Mouse (Mus musculus) kidney, postnatal 25 days (tissue): ENCODE data around the gene Nup88.

Source experiments
- DNase-seq, 2 experiments: peaks; one replicate each; pipeline ENCODE4 v3.0.0; 2021; ENCODE audit warnings: mixed read lengths in 2 of 2

The Nup88 gene

DNA sequence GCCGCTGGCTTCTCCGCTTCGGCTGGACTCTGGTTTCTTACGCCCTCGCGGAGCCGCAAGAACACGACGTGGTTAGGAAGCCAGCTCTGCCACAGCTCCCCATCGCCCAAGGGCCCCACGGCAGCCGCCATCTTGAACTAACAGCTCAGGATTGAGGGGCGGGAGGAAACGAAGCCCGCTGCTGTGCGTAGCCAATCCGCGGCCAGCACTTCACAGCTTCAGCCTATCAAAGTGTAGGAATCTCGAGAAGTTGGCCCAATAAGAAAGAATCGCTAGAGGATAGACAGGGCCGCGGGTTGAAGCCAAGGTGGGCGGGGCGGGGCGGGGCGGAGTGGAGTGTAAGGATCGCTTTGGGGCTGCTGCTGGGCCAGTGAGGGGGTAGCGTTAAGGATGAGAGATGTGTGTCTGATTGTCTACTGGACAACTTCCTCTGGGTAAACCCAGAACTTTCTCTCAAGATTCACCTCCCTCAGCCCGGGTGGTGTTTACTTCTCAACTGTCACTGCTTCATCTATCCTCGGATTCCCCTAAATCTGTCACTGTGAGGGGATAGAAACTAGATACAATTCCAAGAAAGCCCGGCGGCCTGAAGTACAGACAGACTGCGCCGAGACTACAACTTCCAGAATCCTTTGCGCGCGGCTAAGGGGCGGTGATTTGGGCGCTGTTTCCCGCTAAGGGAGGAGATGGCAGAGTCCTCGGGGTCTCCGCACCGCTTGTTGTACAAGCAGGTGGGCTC is at the start of gene Nup88, which contains the start of gene Rpain:
Gene Nup88, minus strand, starts transcription at position 153 of the 739 bp plus-strand sequence.
Gene Rpain, plus strand, starts transcription at position 393 of the 739 bp plus-strand sequence.
- DNase-seq, result peak; percentile 94 to 97

DNA sequence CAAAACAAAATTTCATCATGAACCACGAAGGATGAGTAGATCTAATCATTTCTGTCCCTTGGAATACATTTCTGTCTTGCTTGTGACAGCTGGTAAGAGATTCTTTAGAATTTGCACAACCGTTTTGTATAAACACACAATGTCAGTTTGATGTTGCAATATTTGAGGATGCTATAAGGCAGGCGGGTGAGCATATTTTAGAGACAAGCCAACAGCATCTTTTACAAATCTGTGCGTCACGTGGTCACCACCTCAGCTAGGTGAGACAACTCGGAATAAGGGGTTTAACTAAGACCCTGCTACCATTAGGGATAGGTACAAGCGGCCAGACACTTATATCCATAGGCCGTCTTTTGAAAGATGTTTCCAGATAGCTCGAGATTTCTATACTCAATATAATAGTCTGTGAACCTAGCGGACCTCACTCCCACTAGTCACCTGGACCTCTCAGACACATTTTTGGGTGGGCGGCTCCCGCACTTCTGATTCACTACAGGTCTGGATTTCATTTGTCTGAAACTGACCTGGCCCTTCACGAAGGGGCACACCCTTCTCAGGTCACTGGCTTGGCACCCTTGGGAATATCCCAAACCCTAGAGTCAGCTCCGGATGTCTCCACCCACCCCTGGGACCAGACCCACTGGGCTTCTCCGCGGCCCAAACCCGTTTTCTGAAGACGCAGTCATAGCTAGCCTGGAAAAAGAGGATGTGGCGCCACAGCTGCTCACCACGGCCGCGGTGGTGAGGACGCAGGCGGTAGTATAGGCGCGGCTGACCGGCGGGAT is 48.8 kb upstream of the Nup88 start:
- DNase-seq, result no peak

DNA sequence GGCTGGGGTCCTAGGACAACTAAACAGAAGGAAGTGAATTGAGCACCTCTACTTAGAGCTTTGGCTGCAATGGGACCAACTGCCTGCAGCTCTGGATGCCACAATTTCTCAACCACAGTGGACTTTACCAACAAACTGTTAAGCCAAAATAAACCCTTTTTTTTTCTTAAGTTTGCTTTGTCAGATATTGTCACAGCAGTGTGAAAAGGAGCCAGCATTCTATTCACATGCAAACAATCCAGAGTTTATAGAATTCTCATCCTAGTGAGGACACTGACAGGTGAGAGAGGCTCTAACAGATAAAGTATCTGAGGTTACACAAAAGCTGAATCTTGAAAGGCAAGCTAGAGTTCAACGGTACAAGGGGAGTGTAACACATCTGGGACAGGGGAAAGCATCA is 47.3 kb upstream of the Nup88 start:
- DNase-seq, result no peak

DNA sequence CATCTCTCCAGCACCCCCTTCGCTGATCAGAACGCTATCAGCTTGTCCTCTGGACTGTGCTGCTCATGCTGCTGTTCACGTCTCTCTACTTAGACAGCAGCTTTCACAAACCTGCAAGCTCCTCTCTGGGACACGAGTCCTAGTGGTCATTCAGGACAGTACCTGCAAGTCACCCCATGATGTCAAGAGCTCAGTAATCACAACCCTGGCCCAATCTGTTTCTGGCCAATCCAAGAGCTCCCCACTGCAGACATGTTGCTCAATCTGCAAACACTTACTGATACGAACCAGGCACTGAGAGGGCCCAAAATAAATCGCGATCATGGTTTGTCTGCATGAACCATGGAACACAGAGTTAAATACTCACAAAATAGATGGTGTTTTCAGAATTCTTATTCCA is 43.0 kb upstream of the Nup88 start:
- DNase-seq, result no peak

DNA sequence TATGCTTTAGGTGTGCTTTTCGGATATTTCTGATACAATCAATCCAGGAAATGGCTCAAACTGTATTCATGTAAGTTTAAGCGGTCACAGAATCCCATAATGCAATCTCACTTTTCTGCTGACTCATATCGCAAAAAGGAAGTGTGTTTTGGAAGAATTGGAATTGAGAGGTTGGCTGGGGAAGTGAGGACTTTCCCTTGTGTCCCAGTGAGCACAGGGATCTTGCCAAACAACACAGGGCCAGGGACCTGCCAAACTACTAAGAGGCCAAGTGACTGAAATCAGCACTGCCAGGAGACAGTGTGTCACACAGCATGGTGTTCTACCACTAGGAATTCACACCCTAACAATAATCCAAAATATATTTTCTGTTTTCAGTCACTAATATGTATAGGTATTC is 38.5 kb upstream of the Nup88 start:
- DNase-seq, result no peak

DNA sequence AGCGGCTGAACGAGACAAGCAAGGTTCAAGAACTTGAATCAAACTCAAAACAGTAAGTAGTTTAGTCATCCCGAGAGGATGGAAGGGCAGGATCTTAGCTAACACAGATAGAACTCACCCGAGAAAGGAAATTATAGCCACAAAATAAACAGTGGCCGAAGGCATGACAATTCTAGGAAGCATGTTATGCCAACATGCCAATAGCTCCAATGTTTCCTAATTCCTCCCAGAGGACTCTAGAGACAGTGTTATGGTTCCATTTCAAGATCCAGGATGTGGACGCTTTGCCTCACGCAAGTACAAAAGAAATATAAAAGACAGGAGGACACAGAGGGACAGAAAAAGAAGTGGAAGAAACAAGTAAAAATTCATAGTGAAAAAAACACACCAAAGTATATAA is 38.1 kb upstream of the Nup88 start:
- DNase-seq, result no peak

DNA sequence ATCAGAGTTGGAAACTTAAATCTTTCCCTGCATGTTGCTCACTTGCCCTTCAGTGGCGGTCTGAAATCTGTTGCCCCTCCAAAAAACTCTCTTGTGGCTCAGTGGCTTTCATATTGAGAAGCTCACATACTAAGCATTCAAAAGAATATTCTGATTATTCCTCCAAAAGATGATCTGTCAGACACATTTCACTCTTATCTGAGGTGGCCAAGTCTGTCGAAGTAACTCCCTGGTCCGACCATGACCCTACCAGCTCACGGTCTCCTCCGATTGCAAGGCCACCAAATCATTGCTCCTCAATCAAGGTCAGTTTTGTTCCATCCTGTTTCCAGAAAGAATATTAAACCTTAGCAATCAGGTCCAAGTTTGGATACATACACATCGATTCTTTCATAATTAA is 37.3 kb upstream of the Nup88 start:
- no peak for DNase-seq

DNA sequence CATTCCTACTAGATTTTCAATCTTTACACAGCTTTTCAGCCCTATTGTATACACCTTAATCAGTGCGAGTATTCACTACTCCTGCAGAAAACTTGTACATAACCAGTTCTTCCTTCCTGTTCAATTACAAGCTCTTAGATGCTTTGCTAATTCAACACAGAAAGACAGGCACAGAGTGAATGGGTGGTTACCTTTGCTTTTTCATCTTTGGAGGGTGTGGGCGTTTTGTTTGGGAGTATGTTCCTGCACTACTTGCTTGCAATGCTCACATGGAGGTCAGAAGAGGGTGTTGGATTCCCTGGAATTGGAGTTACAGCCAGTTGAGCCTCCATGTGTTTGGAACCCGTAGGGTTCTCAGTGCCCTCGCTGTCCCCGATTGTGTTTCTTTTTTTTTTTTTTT is 35.3 kb upstream of the Nup88 start:
- DNase-seq, result no peak

DNA sequence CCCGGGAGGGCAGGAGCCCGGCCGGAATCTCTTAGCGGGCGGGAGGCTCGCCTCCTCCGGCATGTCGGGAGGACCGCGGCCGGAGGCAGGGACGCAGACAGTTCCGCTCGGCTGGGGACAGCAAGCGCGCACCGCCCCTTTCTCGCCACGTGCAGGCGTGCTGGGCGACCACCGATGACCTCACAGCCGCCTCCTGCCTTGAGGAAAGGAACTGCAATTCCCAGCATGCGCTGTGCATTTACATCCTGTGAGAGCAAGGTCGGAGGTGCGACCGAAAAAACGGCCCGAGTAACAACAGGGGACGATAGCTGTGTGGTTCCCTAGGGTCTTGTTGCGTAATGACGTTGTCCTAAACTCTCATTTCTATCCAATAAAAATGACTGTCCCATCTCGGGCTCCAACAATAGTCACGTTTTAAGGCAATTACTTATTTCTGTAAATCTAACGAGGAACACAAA is 34.6 kb upstream of the Nup88 start, which contains the start of gene Dhx33:
Gene Dhx33, minus strand, starts transcription at position 122 of the 458 bp plus-strand sequence.
- DNase-seq, result peak; percentile 96 to 99

DNA sequence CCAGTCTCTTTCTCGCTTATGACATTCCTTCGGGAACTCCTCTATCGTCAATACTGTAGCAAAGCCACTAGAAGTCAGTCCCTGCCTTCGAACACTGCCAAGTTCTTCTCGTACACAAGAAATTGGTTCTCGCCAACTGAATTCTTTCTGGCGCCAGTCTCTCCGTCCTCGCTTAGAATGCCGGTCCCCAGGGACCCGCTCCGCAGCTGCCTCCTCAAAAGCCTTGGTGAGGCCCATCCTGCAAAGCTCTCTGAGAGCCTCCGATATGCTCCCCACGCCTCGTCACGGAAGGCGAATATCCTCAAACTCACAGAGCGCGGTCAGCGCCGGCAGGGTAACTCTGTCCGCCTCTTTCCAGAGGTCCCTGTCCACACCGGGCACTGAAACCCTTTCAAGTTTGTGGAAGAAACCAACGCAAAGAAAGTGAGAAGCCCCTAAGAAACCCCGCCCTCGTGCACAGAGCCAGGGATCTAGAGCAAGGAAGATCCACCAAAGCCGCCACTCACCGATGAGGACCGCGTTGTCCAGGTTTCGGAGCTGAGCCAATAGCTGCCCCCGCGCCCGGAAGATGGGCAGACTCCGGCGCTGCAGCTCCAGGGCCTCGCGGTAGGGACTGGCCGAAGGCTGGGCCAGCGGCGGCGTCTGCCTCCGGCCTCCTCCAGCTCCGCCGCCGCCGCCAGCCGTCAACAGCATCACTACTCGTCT is 34.0 kb upstream of the Nup88 start:
- peak in 1 of 2 experiments; percentile 63 for DNase-seq

DNA sequence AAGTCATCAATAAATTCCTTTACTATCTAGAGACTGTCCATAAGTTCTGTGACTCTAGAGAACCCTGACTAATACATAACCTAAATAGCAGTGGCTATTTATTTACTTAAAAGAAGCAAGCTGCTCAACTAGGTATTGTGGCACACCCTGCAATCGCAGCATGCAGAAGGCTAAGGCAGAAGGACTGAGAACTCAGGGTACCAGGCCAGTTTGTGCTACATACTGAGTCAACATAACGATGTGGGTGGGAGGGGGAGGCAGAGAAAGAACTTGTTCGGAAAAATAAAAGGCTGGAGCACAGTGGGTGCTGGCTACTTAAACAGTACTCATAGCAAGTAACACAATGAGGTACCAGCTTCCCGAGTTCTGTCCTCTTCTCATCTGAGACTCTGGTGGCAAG is 31.4 kb upstream of the Nup88 start:
- DNase-seq, result no peak

DNA sequence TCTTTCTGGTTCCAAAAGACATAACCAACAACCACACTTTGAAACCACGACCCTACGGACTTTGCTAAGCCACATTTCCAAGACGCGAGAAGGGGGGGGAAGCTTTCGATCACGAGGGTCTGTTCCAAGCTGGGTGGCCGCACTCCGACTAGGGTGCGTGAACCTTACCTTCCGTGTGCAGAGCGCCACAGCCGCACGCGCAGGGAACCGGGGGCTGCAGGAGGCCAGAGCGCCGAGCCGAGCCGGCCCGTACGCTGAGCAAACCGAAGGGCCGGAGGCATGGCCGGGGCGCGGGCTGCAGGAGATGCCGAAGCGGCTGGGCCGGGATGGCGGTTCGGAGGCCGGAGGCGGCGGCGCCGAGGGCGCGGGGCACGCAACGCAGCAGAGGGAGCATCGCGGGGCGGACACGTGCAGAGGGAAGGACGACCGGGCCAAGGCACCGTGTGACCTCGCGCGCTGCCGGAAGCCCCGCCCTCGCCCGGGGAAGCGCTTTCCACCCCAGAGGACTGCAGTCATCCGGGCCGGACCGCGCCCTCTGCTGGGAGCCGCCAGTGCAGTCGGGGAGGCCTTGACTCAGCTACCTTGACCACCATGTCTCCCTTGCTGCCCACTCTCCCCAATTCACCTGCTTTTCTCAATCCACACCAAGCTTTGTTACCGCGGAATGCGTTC is 12.9 kb upstream of the Nup88 start, which contains the start of gene C1qbp:
Gene C1qbp, minus strand, starts transcription at position 470 of the 672 bp plus-strand sequence.
- DNase-seq, result peak; percentile 96

DNA sequence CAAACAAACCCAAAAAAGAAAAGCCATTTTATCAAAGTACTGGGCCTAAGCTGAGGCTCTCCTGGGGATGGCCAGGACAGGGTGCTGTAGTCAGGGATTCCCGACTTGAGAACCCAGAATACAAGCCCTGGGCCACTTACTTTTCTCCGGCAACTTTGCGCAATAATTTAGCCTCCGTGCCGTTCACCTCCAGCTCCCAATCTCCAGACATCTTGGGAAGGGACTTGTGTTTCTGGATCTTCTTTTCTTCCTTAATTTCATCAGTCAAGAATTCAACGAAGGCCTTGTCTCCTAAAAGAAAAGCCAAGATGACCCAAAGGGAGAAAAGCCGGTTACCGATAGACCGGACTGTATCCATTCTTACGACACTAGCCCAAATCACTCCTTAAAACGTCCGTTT is 12.3 kb upstream of the Nup88 start:
- DNase-seq, result no peak

DNA sequence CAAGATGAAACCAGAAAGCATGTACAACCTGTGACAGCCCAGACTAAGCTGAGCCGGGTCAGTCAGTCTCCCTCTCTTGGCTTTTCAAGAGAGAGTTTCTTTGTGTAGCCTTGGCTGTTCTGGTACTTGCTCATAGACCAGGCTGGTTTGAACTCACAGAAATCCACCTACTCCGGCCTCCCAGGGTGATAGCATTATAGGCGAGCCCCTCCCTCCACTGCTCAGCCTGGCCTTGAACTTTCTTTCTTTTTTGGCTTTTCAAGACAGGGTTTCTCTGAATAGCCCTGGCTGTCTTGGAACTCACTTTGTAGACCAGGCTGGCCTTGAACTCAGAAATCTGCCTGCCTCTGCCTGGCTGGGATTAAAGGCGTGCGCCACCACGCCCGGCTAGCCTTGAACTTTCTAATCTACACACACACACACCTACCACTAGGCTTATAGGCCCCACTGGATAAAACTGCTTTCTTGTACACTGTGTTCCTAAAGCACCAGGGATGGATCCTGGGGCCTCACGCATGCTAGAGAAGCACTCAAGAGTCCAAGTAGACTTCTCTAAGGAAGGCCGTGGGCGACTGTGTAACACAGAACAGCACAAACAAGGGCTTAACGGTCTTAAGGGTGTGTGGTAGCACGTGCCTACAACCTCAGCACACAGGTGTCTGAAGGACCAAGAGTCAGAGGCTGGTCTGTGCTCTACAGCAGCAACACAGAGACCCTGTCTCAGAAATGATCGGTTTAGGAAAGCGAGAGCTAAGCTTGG is 11.2 kb upstream of the Nup88 start:
- no peak for DNase-seq

DNA sequence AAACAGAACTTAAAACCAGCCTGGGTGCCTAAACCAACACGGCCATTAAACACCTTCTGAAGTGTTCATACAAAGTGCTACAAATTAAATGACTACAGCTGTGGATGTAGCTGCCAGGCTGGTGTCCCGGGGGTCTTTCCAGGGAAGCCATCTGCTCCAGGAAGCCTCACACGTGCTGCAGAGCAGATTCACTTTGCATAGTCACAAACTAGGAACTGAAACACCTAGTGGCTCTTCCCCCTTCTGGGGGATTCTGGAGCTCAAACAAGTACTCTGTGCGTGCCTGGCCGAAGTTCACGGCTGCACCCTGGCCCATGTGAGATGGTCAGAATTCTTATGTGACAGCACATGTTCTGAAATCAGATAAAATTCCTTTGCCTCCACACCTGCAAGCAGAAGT is 10.5 kb upstream of the Nup88 start:
- DNase-seq, result no peak

DNA sequence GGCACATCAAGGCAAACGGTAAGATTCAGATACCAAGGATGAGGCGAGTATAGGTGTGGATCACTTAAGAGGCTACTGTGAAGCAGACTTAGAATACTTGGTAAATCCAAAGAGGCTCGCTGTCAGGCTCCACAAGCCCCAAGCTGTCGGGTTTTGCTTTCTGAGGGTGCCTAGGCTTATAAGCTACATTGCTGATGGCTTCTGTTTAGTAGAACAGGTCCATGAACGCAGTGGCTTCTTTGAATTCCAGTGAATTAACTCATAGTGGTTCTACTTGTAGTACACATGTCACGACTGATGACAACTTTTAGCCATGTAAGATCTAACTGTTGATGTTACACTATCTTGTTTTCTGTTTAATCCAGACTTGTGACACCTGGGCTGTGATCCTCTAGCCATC is 7.5 kb upstream of the Nup88 start:
- DNase-seq, result no peak

DNA sequence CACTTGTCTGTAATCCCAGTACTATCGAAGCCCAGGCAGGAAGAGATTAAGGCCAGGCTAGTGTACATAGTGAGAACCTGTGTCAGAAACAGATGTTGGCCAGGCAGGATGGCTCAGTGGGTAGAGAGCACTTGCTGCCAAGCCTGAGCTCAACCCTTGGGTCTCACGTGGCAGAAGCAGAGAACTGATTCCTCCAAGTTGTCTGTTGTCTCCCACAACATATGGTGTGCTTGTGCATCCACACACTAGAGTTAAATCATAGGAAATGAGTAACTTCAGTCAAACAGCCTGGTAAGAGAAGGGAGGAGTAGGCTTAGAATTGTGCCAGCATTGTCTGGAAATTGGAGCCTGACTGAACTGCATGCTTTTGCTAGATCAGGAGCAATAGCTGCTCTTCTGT is 5.4 kb upstream of the Nup88 start:
- DNase-seq, result no peak

DNA sequence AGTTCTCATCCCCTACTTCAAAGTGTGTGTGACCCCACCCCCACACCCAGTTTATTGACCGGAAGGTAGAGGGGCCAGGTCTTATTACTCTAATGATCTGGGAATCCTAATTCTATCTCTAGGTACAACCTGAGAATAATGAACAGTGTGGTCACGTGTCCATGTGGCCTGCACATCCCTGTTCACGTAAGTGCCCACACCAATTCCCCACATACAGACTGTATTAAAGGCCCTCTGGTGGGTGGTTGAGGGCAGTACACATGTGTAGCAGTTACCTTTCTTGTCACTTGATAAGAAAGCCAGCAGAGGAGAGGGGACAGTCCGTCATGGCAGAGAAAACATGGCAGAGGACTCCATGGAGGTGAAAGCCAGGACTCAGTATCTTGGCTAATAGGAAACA is 4.2 kb upstream of the Nup88 start:
- DNase-seq, result no peak

DNA sequence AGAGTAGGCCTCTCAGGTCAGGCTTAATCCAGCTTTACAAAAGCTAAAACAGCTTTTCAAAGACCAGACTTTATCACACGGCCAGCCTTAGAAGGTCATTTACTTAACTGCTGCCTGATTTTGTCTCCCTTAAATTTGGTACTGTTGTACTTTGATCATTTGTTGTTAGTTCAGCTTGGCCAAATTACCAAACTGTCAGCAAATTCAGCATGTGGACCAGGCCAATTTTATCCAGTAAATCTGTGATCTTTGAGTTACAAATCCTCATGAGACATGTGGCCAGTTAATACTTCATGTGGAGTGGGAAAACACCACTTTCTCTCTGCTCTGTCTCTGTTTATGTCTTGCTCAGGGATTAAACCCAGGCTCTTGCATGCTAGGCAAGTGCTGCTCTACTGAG is 2.8 kb upstream of the Nup88 start:
- DNase-seq, result no peak

DNA sequence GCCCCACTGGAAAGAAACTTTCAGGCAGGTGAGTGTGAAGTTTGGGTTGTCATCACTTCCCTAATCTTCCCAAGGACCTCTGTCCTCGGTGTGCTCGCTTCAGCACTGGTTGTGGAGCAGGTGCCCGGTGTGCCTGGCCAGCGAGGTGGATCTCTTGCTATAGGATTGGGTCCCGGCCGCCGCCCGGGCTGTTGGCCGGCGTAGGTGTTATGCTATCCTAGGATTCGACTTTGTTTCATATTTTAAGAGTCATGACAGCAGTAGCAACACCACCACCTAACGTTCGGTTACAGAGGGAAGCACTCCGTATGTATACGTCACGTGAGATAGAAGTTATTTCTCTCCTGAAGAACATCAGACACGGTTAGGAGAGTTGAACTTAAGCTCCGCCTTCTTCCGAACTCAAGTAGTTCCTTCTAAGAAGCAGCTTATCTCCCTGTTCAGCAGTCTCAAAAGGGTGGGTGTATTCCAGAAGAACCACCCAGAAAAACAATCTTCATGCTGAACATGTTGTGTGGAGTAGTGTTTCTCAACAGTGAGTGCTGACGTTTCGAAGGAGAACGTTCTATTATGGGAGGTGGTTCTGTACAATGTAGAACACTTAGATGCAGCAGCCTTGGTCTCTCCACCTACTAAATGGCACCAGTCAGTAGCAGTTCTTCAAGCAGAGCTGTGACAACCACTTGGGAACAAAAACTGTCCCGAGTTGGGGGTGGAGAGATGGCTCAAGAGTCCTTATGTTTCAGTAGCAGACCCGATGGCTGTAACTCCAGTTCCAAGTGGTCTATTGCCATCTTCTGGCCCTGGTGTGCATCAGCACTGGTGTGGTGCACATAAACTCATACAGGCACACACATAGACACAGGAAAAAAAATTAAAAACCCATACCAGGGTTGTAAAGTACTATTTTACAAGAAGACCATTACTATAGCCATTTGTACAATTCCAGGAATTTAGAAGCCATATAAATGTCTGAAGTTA is 1.1 kb upstream of the Nup88 start:
- DNase-seq, result no peak
